Mouse (Mus musculus) midbrain, postnatal 0 days (tissue): ENCODE results near the gene Fmnl2. TPM values are rescaled to one million over a fixed set of nuclear protein-coding genes. Genes with fewer than 3 reads are reported as not detected.
A peak's percentile ranks its signal among the peaks of the same experiment; 100 is the strongest.

Experiments
- ATAC-seq: fragments of 200-750 bp; cut with Nextera tagmentation; 2 replicates; pipeline ENCODE4 v1.8.0; 2017; ENCODE audit warnings: moderate number of reproducible peaks, mild to moderate bottlenecking, moderate TSS enrichment, moderate library complexity; ENCODE audit not compliant: low FRiP score
- DNase-seq: peaks from one replicate; pipeline ENCODE4 v3.0.0-alpha.2; 2015; ENCODE audit warnings: low spot score
- H3K27ac ChIP-seq: fragments of 300-500 bp; sonication (generic); 2 replicates; pipeline ENCODE4 v1.5.1; 2014; ENCODE audit warnings: low read depth, mild to moderate bottlenecking, low read length, mixed read lengths
- H3K27me3 ChIP-seq: fragments of 300-500 bp; sonication (generic); 2 replicates; pipeline ENCODE4 v1.6.1; 2014; ENCODE audit warnings: low read length, control low read depth, mixed read lengths; ENCODE audit not compliant: insufficient read depth
- H3K36me3 ChIP-seq: fragments of 300-500 bp; sonication (generic); 2 replicates; pipeline ENCODE4 v1.6.1; 2014; ENCODE audit warnings: low read length, control low read depth, mixed read lengths; ENCODE audit not compliant: insufficient read depth
- H3K4me1 ChIP-seq: fragments of 300-500 bp; sonication (generic); 2 replicates; pipeline ENCODE4 v1.6.1; 2014; ENCODE audit warnings: mild to moderate bottlenecking, control low read depth, antibody characterized with exemption, low read length, mixed read lengths; ENCODE audit not compliant: insufficient read depth
- H3K4me2 ChIP-seq: fragments of 300-500 bp; sonication (generic); 2 replicates; pipeline ENCODE4 v1.6.1; 2014; ENCODE audit warnings: low read depth, mild to moderate bottlenecking, low read length, mixed read lengths; ENCODE audit not compliant: poor library complexity, severe bottlenecking
- H3K4me3 ChIP-seq: fragments of 300-500 bp; sonication (generic); 2 replicates; pipeline ENCODE4 v1.5.1; 2014; ENCODE audit warnings: low read depth, mild to moderate bottlenecking, low read length, moderate library complexity
- H3K9ac ChIP-seq: fragments of 300-500 bp; sonication (generic); replicated peaks from 2 replicates; pipeline ENCODE4 v1.6.1; 2014; ENCODE audit warnings: mild to moderate bottlenecking, low read length, moderate library complexity, mixed read lengths; ENCODE audit not compliant: poor library complexity, severe bottlenecking
- H3K9me3 ChIP-seq: fragments of 300-500 bp; sonication (generic); 2 replicates; pipeline ENCODE4 v1.6.1; 2016; ENCODE audit warnings: low read length, control low read depth
- CTCF ChIP-seq: IDR thresholded peaks from 2 replicates; pipeline ENCODE4 v1.5.1; 2016; ENCODE audit warnings: antibody characterized with exemption, mild to moderate bottlenecking
- WGBS: fragments of 180-500 bp; shearing (Covaris S2); extraction: QIAGEN DNeasy Blood & Tissue Kit; methylation state at CpG from one replicate; pipeline ENCODE4 v1.1.7; 2014; 5-methylcytosine and 5-hydroxymethylcytosine counted together
- polyA plus RNA-seq: library from polyadenylated mRNA; unstranded; fragments of >200 nt; fragmentation: Nextera tagmentation; extraction: Ambion mirVana; gene quantifications from 2 replicates; pipeline ENCODE4 v1.2.1, GENCODE M21; 2015
- total RNA-seq: library from RNA; depleted of rRNA; stranded (reverse); fragments of >200 nt; gene quantifications from 2 replicates; pipeline ENCODE4 v1.2.3, GENCODE M21; 2014

Fmnl2 gene
- total and polyA plus RNA-seq, 2 experiments from 2014 or later = 8.4 to 27.0 TPM

DNA sequence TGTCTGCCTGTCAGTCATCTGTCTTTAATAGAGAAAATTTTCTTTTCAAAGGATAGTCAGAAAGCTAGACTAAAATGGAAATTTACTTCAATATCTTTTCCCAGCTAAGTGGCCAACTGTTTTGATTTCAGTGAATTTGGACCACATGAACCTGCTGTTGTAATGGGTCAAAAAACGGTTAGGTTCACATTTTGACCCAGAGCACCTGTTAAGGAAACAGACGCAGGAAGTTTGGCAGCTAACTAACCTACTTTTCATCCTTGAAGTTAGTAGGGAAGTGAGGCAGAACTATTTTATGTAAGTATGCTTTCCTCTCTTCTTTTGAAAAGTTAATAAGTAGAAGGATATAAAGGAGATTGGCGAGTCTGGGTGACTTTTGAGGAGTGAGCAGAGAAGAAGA lies 69.7 kb downstream of the Fmnl2 start:
- Histone ChIP-seq H3K27me3 (no peaks in the 10 kb centered on the region), H3K4me3 (no peak overlapping the region), H3K4me2 (no peak overlapping the region), H3K9ac (no peak overlapping the region), H3K27ac (0 out of 2 replicates have a peak overlapping the region, but pooled peaks have one; percentile 7), H3K9me3 (no peaks in the 10 kb centered on the region), H3K4me1 (no peaks in the 10 kb centered on the region), H3K36me3 (no peaks in the 10 kb centered on the region)
- WGBS = 58% methylated on average over 3 of the region's 3 CpGs
- ATAC-seq (no peak), DNase-seq (no peak)
- no peak for TF ChIP-seq CTCF

DNA sequence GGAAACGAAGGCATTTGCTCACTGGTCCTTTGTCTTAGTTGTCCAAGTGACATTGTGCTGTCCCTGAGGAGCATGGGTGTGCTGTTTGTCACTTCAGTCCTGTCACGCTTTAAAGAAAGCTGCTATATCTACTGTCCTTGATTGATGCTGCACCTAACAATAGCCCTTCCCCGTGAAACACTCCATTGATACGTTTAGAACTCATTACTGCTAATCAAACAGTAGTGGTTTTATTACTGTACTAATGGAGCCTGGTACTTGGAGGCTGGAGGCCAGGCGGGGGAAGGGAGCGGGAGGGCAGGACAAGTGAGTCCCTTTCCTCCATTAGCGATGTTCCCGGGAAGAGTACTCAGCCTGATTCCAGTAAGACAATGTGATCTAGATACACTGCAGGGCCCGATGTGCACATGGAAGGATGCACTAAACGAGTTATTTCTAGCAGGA lies 70.2 kb downstream of the Fmnl2 start:
- DNase-seq = peak; percentile 45

DNA sequence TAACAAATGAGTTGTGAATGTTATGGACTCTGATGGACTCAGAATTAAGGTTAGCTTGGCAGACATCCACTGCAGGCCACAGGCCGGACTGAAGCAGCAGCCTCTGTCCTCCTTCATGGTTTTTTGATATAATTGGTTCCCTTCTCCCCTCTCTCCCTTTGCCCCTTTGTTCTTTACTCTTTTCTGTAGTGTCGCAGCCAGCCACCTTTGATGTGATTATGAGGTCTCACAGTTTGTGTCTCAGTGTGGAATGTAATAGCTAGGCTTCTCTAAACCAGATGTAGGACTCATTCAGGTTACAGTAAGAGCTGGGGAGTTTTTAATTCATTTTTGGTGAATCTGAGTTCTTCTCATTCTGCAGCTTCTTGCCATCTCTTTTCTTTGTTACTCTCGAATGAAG lies 70.7 kb downstream of the Fmnl2 start:
- no peak for ATAC-seq
- no peak for DNase-seq
- TF ChIP-seq CTCF = no peak
- no peaks in the 10 kb centered on the region for H3K4me1 ChIP-seq
- H3K4me2 ChIP-seq = no peak overlapping the region
- H3K27me3 ChIP-seq = no peaks in the 10 kb centered on the region
- peak overlapping the region; percentile 20; the same call in 1 of the 2 replicates for H3K27ac ChIP-seq
- no peak overlapping the region for H3K9ac ChIP-seq
- 46% methylated on average over 3 of the region's 3 CpGs for WGBS
- H3K4me3 ChIP-seq = no peak overlapping the region
- H3K36me3 ChIP-seq = no peaks in the 10 kb centered on the region
- no peaks in the 10 kb centered on the region for H3K9me3 ChIP-seq

More for the DNA sequence above, 70.2 kb downstream of the Fmnl2 start:
- H3K9me3 ChIP-seq = no peaks in the 10 kb centered on the region
- H3K4me3 ChIP-seq = no peak overlapping the region
- no peaks in the 10 kb centered on the region for H3K36me3 ChIP-seq
- 37% methylated on average over 10 of the region's 10 CpGs for WGBS
- no peaks in the 10 kb centered on the region for H3K4me1 ChIP-seq
- H3K27me3 ChIP-seq = no peaks in the 10 kb centered on the region
- TF ChIP-seq CTCF = no peak
- H3K27ac ChIP-seq = 0 out of 2 replicates have a peak overlapping the region, but pooled peaks have one; percentile 20
- no peak overlapping the region for H3K4me2 ChIP-seq
- ATAC-seq = 0 out of 2 replicates have a peak, but pooled peaks have one; percentile 5
- H3K9ac ChIP-seq = no peak overlapping the region

DNA sequence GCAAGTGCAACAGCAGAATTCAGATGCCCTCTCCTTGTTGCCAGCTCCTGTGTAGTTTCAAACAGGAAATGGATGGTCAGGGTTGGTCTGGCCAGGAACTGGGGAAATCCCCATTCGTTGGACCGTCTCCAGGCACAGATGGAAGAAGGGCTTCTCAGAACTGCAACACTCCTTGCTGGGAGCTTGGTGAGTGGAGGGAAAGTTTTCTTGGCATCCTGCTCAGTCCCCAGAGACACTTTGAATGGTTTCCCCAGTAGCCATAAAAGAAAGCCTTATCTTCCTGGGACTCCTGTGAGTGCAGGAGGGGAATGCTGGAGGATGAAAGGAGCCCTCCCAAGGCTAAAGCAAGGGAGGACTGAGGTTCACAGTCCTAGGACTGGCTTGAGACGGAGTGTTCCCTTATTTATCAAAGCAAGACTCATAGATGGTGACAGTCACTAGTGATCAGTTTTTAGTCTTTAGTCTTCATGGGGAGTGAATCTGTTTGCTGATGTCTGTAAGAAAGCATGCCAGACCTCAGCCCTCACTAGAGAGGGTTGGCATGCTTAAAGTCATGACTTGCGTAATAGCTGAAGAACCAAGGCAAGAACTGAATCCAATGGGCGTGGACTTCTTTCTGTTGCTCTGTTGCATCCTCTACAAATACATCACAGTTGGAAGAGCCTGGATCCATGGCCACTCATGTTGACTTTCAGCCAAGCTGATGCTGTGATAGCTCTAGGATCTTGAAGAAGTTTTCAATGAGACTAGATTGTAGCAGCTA lies 72.6 kb downstream of the Fmnl2 start:
- Histone ChIP-seq H3K4me1 (no peaks in the 10 kb centered on the region), H3K9ac (no peak overlapping the region), H3K27me3 (no peaks in the 10 kb centered on the region), H3K4me2 (no peak overlapping the region), H3K36me3 (no peaks in the 10 kb centered on the region), H3K4me3 (no peak overlapping the region), H3K27ac (no peak overlapping the region), H3K9me3 (no peaks in the 10 kb centered on the region)
- ATAC-seq = peak; percentile 42; the same call in 1 of the 2 replicates
- peak; percentile 89 for DNase-seq
- TF ChIP-seq CTCF = no peak
- 77% methylated on average over 5 of the region's 5 CpGs for WGBS

DNA sequence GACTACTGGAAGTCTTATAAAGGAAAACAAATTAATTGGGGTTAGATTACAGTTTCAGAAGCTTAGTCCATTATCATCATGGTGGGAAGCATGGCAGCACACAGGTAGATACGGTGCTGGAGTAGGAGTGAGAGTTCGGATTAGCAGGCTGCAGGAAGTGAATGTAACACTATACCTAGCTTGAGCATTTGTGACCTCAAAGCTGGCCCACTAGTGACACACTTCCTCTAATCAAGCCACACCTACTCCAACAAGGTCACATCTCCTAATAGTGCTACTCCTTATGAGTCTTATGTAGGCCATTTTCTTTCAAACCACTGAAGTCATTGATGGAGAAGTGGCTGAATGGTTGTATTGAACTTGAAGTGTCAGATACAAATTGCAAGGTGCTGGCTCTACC lies 73.7 kb downstream of the Fmnl2 start:
- Histone ChIP-seq H3K9me3 (no peaks in the 10 kb centered on the region), H3K4me3 (no peak overlapping the region), H3K27ac (no peak overlapping the region), H3K27me3 (no peaks in the 10 kb centered on the region), H3K36me3 (no peaks in the 10 kb centered on the region), H3K9ac (no peak overlapping the region), H3K4me1 (no peaks in the 10 kb centered on the region), H3K4me2 (no peak overlapping the region)
- 92% methylated on average over 2 of the region's 2 CpGs for WGBS
- no peak for TF ChIP-seq CTCF
- ATAC-seq = no peak
- DNase-seq = no peak

DNA sequence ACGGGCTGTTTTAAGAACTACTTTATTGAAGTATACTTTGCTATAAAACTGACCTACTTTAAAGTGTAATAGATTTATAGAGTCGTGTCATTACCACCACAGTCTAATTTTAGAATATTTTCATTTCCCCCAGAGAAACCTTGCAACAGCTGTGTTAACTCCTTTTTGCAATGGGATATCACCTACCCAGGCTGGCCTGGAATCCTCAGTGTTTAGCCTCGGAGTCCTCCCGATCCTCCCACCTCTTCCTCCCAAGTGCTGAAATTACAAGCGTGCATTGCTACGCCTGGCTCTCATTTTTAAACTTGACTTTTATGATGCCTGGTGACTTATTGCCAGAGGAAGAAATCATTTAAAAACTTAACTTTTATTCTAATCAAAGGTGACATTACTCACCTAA lies 78.2 kb downstream of the Fmnl2 start:
- Histone ChIP-seq H3K4me1 (no peaks in the 10 kb centered on the region), H3K27me3 (no peaks in the 10 kb centered on the region), H3K27ac (no peak overlapping the region), H3K4me3 (no peak overlapping the region), H3K9ac (no peak overlapping the region), H3K4me2 (no peak overlapping the region), H3K36me3 (no peaks in the 10 kb centered on the region), H3K9me3 (no peaks in the 10 kb centered on the region)
- TF ChIP-seq CTCF = no peak
- no peak for DNase-seq
- WGBS = 87% methylated on average over 6 of the region's 6 CpGs
- no peak for ATAC-seq
